Mouse (Mus musculus): ENCODE measurements around the gene Gnl1. TPM values are rescaled to one million over a fixed set of nuclear protein-coding genes. Genes with fewer than 3 reads are reported as not detected.
"Not testable (repeated sequence)": the region's sequence is repeated elsewhere in the genome, so short reads cannot be mapped to it uniquely, and the experiment has no call there.

Gnl1 gene
- polyA plus RNA-seq, 1 experiment from 2014 or later, result 38.2 TPM

GRCm38 (mm10) chr17:35939941-35940340 is 39.7 kb upstream of the Gnl1 start:
- Histone ChIP-seq H3K4me1 (replicated peaks; ENCODE audit: insufficient read depth, low read length) (no peaks in the 10 kb centered on the region), H3K4me2 (ENCODE audit: low read length) (no peak overlapping the region), H3K9ac (ENCODE audit: low read depth, low read length) (no peak overlapping the region), H3K36me3 (ENCODE audit: insufficient read depth, low read length) (no peaks in the 10 kb centered on the region), H3K4me3 (replicated peaks; ENCODE audit: low read depth, low read length) (no peak overlapping the region), H3K27ac (no peak overlapping the region), H3K27me3 (ENCODE audit: insufficient read depth, low read length) (no peaks in the 10 kb centered on the region), H3K9me3 (replicated peaks; ENCODE audit: low read length) (no peaks in the 10 kb centered on the region)
- WGBS, result 58% methylated on average over 1 of the region's 1 CpGs
- ATAC-seq (replicated peaks; ENCODE audit: low FRiP score, low read depth), result no peak
- no peak for TF ChIP-seq CTCF (IDR thresholded peaks at IDR 0.05; ENCODE audit: low read depth)
- peak; percentile 12 for DNase-seq (ENCODE audit: low spot score)

GRCm38 (mm10) chr17:35950946-35951345 is 28.7 kb upstream of the Gnl1 start:
- H3K27me3 ChIP-seq (ENCODE audit: insufficient read depth, low read length); H3K4me3 ChIP-seq (replicated peaks; ENCODE audit: low read depth, low read length); H3K9ac ChIP-seq (ENCODE audit: low read depth, low read length); H3K9me3 ChIP-seq (replicated peaks; ENCODE audit: low read length); ATAC-seq (replicated peaks; ENCODE audit: low FRiP score, low read depth); H3K4me2 ChIP-seq (ENCODE audit: low read length); H3K36me3 ChIP-seq (ENCODE audit: insufficient read depth, low read length); DNase-seq (ENCODE audit: low spot score); H3K4me1 ChIP-seq (replicated peaks; ENCODE audit: insufficient read depth, low read length); H3K27ac ChIP-seq: not testable (repeated sequence)

- WGBS, result 55% methylated on average over 1 of the region's 3 CpGs
- not testable (repeated sequence) for H3K4me2 ChIP-seq (ENCODE audit: low read length); H3K4me1 ChIP-seq (replicated peaks; ENCODE audit: insufficient read depth, low read length); DNase-seq (ENCODE audit: low spot score); H3K27me3 ChIP-seq (ENCODE audit: insufficient read depth, low read length); H3K27ac ChIP-seq; H3K4me3 ChIP-seq (replicated peaks; ENCODE audit: low read depth, low read length); ATAC-seq (replicated peaks; ENCODE audit: low FRiP score, low read depth); H3K9ac ChIP-seq (ENCODE audit: low read depth, low read length); H3K9me3 ChIP-seq (replicated peaks; ENCODE audit: low read length)
- H3K36me3 ChIP-seq (ENCODE audit: insufficient read depth, low read length), result peaks cover 17% of the 10 kb centered on the region
Observed at GRCm38 (mm10) chr17:35952559-35952958, 27.1 kb upstream of the Gnl1 start.

GRCm38 (mm10) chr17:35954665-35955064 is 25.0 kb upstream of the Gnl1 start:
- ATAC-seq (replicated peaks; ENCODE audit: low FRiP score, low read depth) (no peak), DNase-seq (ENCODE audit: low spot score) (no peak)
- H3K27me3 ChIP-seq (ENCODE audit: insufficient read depth, low read length), result no peaks in the 10 kb centered on the region
- no peaks in the 10 kb centered on the region for H3K4me1 ChIP-seq (replicated peaks; ENCODE audit: insufficient read depth, low read length)
- peaks cover 37% of the 10 kb centered on the region for H3K36me3 ChIP-seq (ENCODE audit: insufficient read depth, low read length)
- 78% methylated on average over 8 of the region's 8 CpGs for WGBS
- H3K9me3 ChIP-seq (replicated peaks; ENCODE audit: low read length), result no peaks in the 10 kb centered on the region
- no peak overlapping the region for H3K9ac ChIP-seq (ENCODE audit: low read depth, low read length)
- no peak overlapping the region for H3K4me2 ChIP-seq (ENCODE audit: low read length)
- no peak overlapping the region for H3K27ac ChIP-seq
- no peak overlapping the region for H3K4me3 ChIP-seq (replicated peaks; ENCODE audit: low read depth, low read length)
- no peak for TF ChIP-seq CTCF (IDR thresholded peaks at IDR 0.05; ENCODE audit: low read depth)

- DNase-seq (ENCODE audit: low spot score) (no peak), ATAC-seq (replicated peaks; ENCODE audit: low FRiP score, low read depth) (no peak)
- Histone ChIP-seq H3K9me3 (replicated peaks; ENCODE audit: low read length) (no peaks in the 10 kb centered on the region), H3K27ac (no peak overlapping the region), H3K4me1 (replicated peaks; ENCODE audit: insufficient read depth, low read length) (no peaks in the 10 kb centered on the region), H3K9ac (ENCODE audit: low read depth, low read length) (no peak overlapping the region), H3K4me2 (ENCODE audit: low read length) (no peak overlapping the region), H3K36me3 (ENCODE audit: insufficient read depth, low read length) (peaks cover 69% of the 10 kb centered on the region), H3K27me3 (ENCODE audit: insufficient read depth, low read length) (no peaks in the 10 kb centered on the region), H3K4me3 (replicated peaks; ENCODE audit: low read depth, low read length) (no peak overlapping the region)
- TF ChIP-seq CTCF (IDR thresholded peaks at IDR 0.05; ENCODE audit: low read depth), result no peak
- WGBS, result 96% methylated on average over 15 of the region's 15 CpGs
Observed at GRCm38 (mm10) chr17:35958533-35959223, 21.0 kb upstream of the Gnl1 start.

DNA sequence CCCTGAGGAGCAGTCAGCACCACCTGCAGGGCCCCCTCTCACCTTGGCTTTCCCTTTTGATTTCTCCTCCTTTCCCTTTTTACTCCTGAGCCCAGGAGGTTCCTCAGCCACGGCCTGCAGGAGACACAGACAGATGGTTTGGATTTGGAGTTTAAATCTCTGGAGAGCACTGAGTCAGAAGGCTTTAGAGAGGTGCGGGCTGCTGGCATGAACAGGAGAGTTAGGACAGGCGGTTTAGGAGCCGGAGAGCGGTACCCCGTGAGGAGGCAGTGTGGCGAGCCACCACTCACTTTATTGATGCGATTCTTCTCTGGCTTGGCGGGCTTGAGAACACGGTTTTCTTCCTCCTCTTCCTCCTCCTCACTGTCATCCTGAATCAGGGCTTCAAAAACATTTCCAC is 16.4 kb upstream of the Gnl1 start:
- no peak overlapping the region for H3K4me2 ChIP-seq (ENCODE audit: low read length)
- H3K27ac ChIP-seq, result no peak overlapping the region
- no peaks in the 10 kb centered on the region for H3K27me3 ChIP-seq (ENCODE audit: insufficient read depth, low read length)
- H3K9ac ChIP-seq (ENCODE audit: low read depth, low read length), result no peak overlapping the region
- DNase-seq (ENCODE audit: low spot score) (no peak), ATAC-seq (replicated peaks; ENCODE audit: low FRiP score, low read depth) (no peak)
- no peaks in the 10 kb centered on the region for H3K9me3 ChIP-seq (replicated peaks; ENCODE audit: low read length)
- WGBS, result 90% methylated on average over 10 of the region's 10 CpGs
- peaks cover 59% of the 10 kb centered on the region for H3K36me3 ChIP-seq (ENCODE audit: insufficient read depth, low read length)
- H3K4me1 ChIP-seq (replicated peaks; ENCODE audit: insufficient read depth, low read length), result no peaks in the 10 kb centered on the region
- no peak overlapping the region for H3K4me3 ChIP-seq (replicated peaks; ENCODE audit: low read depth, low read length)
- TF ChIP-seq CTCF (IDR thresholded peaks at IDR 0.05; ENCODE audit: low read depth), result no peak

- no peak for TF ChIP-seq CTCF (IDR thresholded peaks at IDR 0.05; ENCODE audit: low read depth)
- H3K4me2 ChIP-seq (ENCODE audit: low read length), result no peak overlapping the region
- H3K36me3 ChIP-seq (ENCODE audit: insufficient read depth, low read length), result peaks cover 25% of the 10 kb centered on the region; the same call in 1 of the 2 replicates
- no peak overlapping the region for H3K27ac ChIP-seq
- H3K27me3 ChIP-seq (ENCODE audit: insufficient read depth, low read length), result no peaks in the 10 kb centered on the region
- 91% methylated on average over 2 of the region's 2 CpGs for WGBS
- DNase-seq (ENCODE audit: low spot score) (no peak), ATAC-seq (replicated peaks; ENCODE audit: low FRiP score, low read depth) (no peak)
- no peaks in the 10 kb centered on the region for H3K9me3 ChIP-seq (replicated peaks; ENCODE audit: low read length)
- no peak overlapping the region for H3K4me3 ChIP-seq (replicated peaks; ENCODE audit: low read depth, low read length)
- H3K9ac ChIP-seq (ENCODE audit: low read depth, low read length), result no peak overlapping the region
- peaks cover 5% of the 10 kb centered on the region for H3K4me1 ChIP-seq (replicated peaks; ENCODE audit: insufficient read depth, low read length)
Observed at GRCm38 (mm10) chr17:35967621-35968020, 12.0 kb upstream of the Gnl1 start.

All from kidney, postnatal 0 days (tissue).